Mouse (Mus musculus) embryo, embryonic 10 days (tissue): ENCODE results near the gene Lrrc49.
A peak's percentile ranks its signal among the peaks of the same experiment; 100 is the strongest.

ENCODE experiments used
- DNase-seq: peaks from one replicate; pipeline ENCODE4 v3.0.0-alpha.2; 2015; ENCODE audit warnings: low spot score

The Lrrc49 gene

GRCm38 (mm10) chr9:60595406-60595805, 92.6 kb downstream of the Lrrc49 start:
- DNase-seq = no peak

DNA sequence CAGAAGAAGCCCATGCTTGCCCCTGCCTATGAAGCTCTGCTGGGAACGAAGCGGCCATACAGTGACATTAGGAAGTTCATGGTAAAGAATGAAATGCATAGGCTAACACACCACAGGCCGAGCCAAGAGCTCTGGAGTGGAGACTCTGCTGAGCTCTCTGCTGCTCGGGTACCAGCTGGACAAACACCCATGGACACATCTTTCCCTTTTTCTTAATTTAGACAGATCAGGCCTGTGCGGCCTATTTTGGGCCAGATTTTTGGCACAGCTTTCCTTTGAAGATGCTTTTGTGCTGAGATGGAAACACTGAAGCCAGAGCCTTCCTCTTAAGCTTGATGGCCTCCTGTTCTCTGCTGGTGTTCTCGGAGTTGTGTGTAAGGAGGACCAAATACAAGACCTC, 95.0 kb downstream of the Lrrc49 start:
- DNase-seq = no peak

DNA sequence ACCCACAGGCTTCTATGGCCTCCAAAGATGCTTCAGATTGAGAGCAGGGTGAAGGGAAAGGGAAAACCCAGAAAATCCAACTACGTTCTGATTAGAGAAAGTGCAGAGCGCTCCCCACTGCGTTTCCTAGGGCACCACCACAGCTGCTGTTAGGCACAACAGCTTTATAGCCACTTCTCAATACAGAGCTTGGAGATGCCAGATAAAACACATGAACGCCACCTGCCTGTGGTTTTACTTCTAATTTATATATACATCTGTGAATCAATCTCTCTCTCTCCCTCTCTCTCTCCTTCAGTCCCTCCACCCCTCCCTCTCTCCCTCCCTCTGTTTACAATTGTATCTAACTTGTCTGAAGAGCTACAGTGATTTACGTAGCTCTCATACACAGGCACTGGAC, 95.6 kb downstream of the Lrrc49 start:
- no peak for DNase-seq

- DNase-seq = no peak
These were observed 96.9 kb downstream of the Lrrc49 start for GRCm38 (mm10) chr9:60590871-60591624.

DNA sequence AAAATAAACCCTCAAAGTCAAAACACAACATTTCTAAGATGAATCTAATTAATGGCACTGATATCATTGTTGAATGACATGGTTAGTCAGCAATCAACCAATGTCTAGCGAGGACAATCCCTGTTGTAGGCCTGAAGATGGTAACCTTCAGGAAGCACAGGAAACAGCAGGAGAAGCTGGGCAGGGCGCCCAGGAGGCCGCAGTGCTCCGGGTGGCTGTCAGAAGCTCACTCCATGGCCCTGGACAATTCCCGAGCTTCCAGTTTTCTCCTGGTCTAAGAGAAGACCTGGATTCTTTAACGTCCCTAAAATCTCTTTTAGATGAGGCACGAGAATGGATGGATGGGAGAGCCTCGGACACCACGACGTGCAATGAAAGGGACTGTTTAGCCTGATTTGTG, 99.0 kb downstream of the Lrrc49 start:
- DNase-seq = no peak

GRCm38 (mm10) chr9:60586920-60587319, 101.0 kb downstream of the Lrrc49 start:
- DNase-seq = no peak

DNA sequence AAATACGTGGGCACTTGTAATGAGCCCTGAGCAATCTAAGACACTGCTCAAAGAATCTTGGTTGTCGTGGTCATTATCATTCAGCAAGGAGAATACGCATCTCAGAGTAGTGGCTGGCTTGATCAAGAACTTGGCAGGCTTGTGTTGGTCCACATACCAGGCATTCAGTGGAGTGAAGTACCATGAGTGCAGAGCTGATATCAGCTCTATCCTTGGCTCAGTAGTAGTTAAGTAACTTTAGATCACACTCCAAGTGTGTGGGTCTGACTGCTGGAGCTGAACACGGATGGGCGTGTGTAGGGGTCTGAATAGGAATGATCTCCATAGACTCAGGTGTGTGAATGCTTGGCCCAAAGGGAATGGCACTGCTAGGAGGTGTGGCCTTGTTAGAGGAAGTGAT, 102.8 kb downstream of the Lrrc49 start:
- no peak for DNase-seq

GRCm38 (mm10) chr9:60582553-60582952, 105.4 kb downstream of the Lrrc49 start:
- DNase-seq = no peak

DNA sequence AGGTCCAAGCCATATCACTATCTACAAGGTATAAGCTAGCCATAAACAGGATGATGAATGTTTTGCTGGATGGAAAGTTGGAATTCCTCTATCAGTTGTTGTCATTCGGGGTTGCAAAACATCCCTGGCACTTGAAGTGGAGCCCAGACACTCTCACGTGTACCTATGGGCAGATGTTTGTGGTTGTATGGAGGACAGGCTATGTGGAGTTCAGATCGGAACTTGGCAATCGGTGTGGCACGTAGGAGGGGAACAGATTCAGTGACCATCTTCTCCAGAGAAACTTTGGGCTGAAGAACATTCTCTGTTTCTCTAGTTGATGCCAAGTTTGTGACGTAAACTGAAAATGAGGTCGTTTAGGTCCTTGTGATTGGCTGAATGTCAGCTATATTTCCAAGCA, 114.9 kb downstream of the Lrrc49 start:
- no peak for DNase-seq

- no peak for DNase-seq
These were observed 116.2 kb downstream of the Lrrc49 start for GRCm38 (mm10) chr9:60571725-60572124.

DNA sequence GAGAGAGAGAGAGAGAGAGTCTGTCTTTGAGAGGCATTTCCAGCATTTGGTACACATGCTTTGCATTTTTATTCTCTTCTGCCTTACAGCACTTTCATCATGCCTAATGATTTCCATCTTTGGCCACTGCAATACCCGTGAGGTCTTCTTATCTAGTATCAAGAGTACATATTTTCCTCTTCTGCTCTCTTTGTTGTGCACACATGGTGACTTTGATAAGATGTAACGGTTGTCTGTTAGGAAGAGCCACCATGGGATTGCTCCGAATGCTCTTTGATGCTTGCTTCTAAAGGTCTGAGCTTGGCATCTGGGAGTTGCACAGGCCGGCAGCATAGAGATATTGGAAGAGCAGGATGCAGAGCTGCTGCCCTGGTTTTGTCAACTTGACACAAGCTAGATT, 116.9 kb downstream of the Lrrc49 start:
- DNase-seq = no peak

- no peak for DNase-seq
These were observed 118.6 kb downstream of the Lrrc49 start for GRCm38 (mm10) chr9:60569366-60569765.

GRCm38 (mm10) chr9:60563809-60564208, 124.1 kb downstream of the Lrrc49 start:
- no peak for DNase-seq

GRCm38 (mm10) chr9:60562443-60563371, 125.3 kb downstream of the Lrrc49 start:
- DNase-seq = peak; percentile 76

- peak; percentile 34 for DNase-seq
These were observed 126.2 kb downstream of the Lrrc49 start for GRCm38 (mm10) chr9:60561641-60562289.

GRCm38 (mm10) chr9:60558507-60558906, 129.5 kb downstream of the Lrrc49 start:
- no peak for DNase-seq

- no peak for DNase-seq
These were observed 136.7 kb downstream of the Lrrc49 start for GRCm38 (mm10) chr9:60551238-60551637.

GRCm38 (mm10) chr9:60548182-60548581, 139.8 kb downstream of the Lrrc49 start:
- DNase-seq = peak; percentile 69

GRCm38 (mm10) chr9:60546169-60546568, 141.8 kb downstream of the Lrrc49 start:
- DNase-seq = no peak

- DNase-seq = no peak
These were observed 142.4 kb downstream of the Lrrc49 start for GRCm38 (mm10) chr9:60545361-60546096.

- DNase-seq = no peak
These were observed 144.4 kb downstream of the Lrrc49 start for GRCm38 (mm10) chr9:60543422-60544015.
